Mouse (Mus musculus): ENCODE results near the gene Fcgr3.

GRCm38 (mm10) chr1:171097136-171097535 lies 32.4 kb upstream of the Fcgr3 start:
- TF ChIP-seq GATA1 (IDR thresholded peaks at IDR 0.05; ENCODE audit: low read length) = no peak
- TF ChIP-seq TAL1 (IDR thresholded peaks at IDR 0.05; ENCODE audit: low read length) = no peak

Data from erythroblast, embryonic 14.5 days (primary cell).